Mouse (Mus musculus) cortical plate, adult 2 months (tissue): Measurements from ENCODE around the gene Rps9.

Source experiments
- CTCF ChIP-seq: fragments of 200-500 bp; IDR thresholded peaks from 2 replicates; pipeline ENCODE4 v1.5.1; 2011; ENCODE audit warnings: mild to moderate bottlenecking, control low read depth, low read length; ENCODE audit not compliant: insufficient read depth; ENCODE audit errors: extremely low read depth
- POLR2A ChIP-seq: fragments of 200-500 bp; IDR thresholded peaks from 2 replicates; pipeline ENCODE4 v1.6.1; 2011; ENCODE audit warnings: mild to moderate bottlenecking, low read length, control low read depth; ENCODE audit not compliant: insufficient read depth; ENCODE audit errors: extremely low read depth

GRCm38 (mm10) chr7:3709000-3709399, 5.2 kb downstream of the Rps9 start:
- TF ChIP-seq CTCF (no peak), POLR2A (no peak)
